9 mouse cellular contexts compared by ENCODE assay signal in the genomic region with DNA sequence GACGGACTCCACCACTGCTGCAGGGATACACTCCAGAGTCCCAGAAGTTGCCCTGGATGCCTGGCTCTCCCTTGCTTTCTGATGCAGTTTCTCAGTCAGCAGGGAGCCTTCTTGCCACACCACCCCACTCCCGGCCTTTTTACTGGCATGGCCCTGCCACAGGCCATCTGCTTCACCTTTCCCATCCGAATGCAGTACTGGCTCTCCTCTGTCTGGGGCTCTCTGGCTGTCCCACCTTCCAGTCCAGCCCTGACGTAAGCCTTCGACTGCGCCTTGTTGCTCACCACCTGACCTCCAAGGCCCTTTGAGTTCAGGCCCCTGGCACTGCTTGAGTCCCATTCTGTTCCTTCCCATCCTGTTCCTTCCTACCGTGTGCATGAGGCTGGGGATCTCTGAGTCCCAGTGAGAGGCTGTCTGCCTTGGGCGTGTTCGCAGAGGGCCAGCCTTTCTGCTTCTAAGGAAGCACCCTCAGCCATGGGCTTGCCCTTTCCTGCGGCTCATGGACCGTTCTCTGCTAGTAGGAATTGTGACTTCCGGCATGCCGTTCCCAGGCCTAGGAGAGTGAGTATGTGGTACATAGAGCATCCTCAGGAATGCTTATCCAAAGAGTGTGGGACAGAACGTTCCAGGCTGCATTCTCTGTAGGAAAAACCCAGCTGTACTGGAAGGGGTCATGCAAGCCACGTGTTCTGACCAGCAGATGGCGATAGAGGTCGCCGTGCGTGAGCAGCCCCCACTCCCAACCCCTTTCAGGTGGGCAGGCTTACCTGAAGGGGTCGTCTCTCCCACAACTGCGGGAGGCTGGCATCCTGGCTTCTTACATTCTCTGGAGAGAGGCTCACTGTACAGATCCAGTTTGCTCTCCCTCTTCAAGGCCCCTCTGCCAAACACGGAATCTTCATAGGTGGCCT. TPM values are rescaled to one million over a fixed set of nuclear protein-coding genes. Genes with fewer than 3 reads are reported as not detected.
A peak's percentile ranks its signal among the peaks of the same experiment; 100 is the strongest.
DNase-seq lines count a peak whose midpoint lies in the region; ATAC-seq and TF ChIP-seq lines count a peak whose summit lies in the region.
"Had no signal": no experiment of that assay in that cellular context is flagged by ENCODE, and none has a peak within 500 bp of the region (broad histone marks: within the 10 kb centered on the region; RNA-seq: fewer than 3 reads in every experiment).

No protein-coding gene starts in this region.

- peak overlapping the region; percentile 46; the same call in 1 of the 2 replicates for H3K27ac ChIP-seq in hindbrain, embryonic 10.5 days
- no peak overlapping the region for H3K27ac ChIP-seq in hindbrain, embryonic 13.5 days
- H3K27ac ChIP-seq in CH12.LX (ENCODE audit: insufficient read depth, low read depth): no peak overlapping the region
- H3K27ac ChIP-seq in bone marrow, adult 2 months (ENCODE audit: control insufficient read depth, insufficient read depth, low read depth, low read length, poor library complexity): no peak overlapping the region
- H3K27ac ChIP-seq in embryonic facial prominence, embryonic 13.5 days: no peak overlapping the region
- H3K27ac ChIP-seq in liver, postnatal 0 days (ENCODE audit: low read depth): no peak overlapping the region
- H3K27ac ChIP-seq in small intestine, adult 2 months (ENCODE audit: insufficient read depth, low read depth, low read length): no peak overlapping the region
- H3K27ac ChIP-seq: embryonic facial prominence, embryonic 15.5 days had no signal

- in situ Hi-C loops in CH12.LX (cut with MboI; ENCODE audit: low pct_ligation_motif_present, low pct_unique_long_range_greater_than_20kb, low sequenced_read_pairs): no loop called here

- peak; percentile 80 to 88 for TF ChIP-seq CTCF in CH12.LX (conservative IDR thresholded peaks at IDR 0.05 in 1 of 2, IDR thresholded peaks at IDR 0.05 in 1 of 2; ENCODE audit: low read depth in 2 of 2, low read length in 2 of 2)
- TF ChIP-seq CTCF in bone marrow, adult 2 months (IDR thresholded peaks at IDR 0.05; ENCODE audit: control insufficient read depth, insufficient read depth, low read length): peak; percentile 77
- TF ChIP-seq CTCF in liver, postnatal 0 days (IDR thresholded peaks at IDR 0.05; ENCODE audit: low read depth): peak; percentile 82
- peak; percentile 71; the same call in 1 of the 2 replicates for TF ChIP-seq CTCF in small intestine, adult 2 months (IDR thresholded peaks at IDR 0.05; ENCODE audit: extremely low read depth, insufficient read length, insufficient replicate concordance, low read depth, low read length)

- H3K9ac ChIP-seq in hindbrain, embryonic 13.5 days: no peak overlapping the region
- no peak overlapping the region for H3K9ac ChIP-seq in CH12.LX (ENCODE audit: insufficient read depth, low read depth)
- H3K9ac ChIP-seq in embryonic facial prominence, embryonic 13.5 days: no peak overlapping the region
- H3K9ac ChIP-seq in liver, postnatal 0 days (replicated peaks): no peak overlapping the region
- H3K9ac ChIP-seq: embryonic facial prominence, embryonic 15.5 days had no signal

- no peaks in the 10 kb centered on the region for H3K9me3 ChIP-seq in hindbrain, embryonic 10.5 days
- H3K9me3 ChIP-seq in hindbrain, embryonic 13.5 days: no peaks in the 10 kb centered on the region
- no peaks in the 10 kb centered on the region for H3K9me3 ChIP-seq in CH12.LX (replicated peaks; ENCODE audit: low read length)
- H3K9me3 ChIP-seq in embryonic facial prominence, embryonic 13.5 days: no peaks in the 10 kb centered on the region
- no peaks in the 10 kb centered on the region for H3K9me3 ChIP-seq in liver, postnatal 0 days (ENCODE audit: low read length)
- H3K9me3 ChIP-seq: embryonic facial prominence, embryonic 15.5 days had no signal

- TF ChIP-seq POLR2A in CH12.LX (IDR thresholded peaks at IDR 0.05; ENCODE audit: low read depth, low read length): no peak
- no peak for TF ChIP-seq POLR2A in bone marrow, adult 2 months (IDR thresholded peaks at IDR 0.05; ENCODE audit: borderline replicate concordance, control insufficient read depth, low read depth, low read length)
- TF ChIP-seq POLR2A in small intestine, adult 2 months (IDR thresholded peaks at IDR 0.05; ENCODE audit: low read depth, low read length): no peak

- 33% methylated on average over 22 of the region's 22 CpGs for WGBS in hindbrain, embryonic 10.5 days
- WGBS in hindbrain, embryonic 13.5 days: 34% methylated on average over 22 of the region's 22 CpGs
- WGBS in bone marrow, adult 2 months: 45% methylated on average over 22 of the region's 22 CpGs
- 32% methylated on average over 22 of the region's 22 CpGs for WGBS in embryonic facial prominence, embryonic 13.5 days
- WGBS in liver, postnatal 0 days (ENCODE audit: insufficient replicate concordance): 39% methylated on average over 22 of the region's 22 CpGs
- WGBS in small intestine, adult 2 months: 41% methylated on average over 22 of the region's 22 CpGs

- no peaks in the 10 kb centered on the region for H3K79me2 ChIP-seq in CH12.LX (replicated peaks; ENCODE audit: control insufficient read depth, extremely low read depth, insufficient read depth, poor library complexity, severe bottlenecking)

- TF ChIP-seq RAD21 in CH12.LX (IDR thresholded peaks at IDR 0.05; ENCODE audit: low read depth, low read length): peak; percentile 55

- peaks cover 78% of the 10 kb centered on the region for H3K4me1 ChIP-seq in hindbrain, embryonic 10.5 days (replicated peaks)
- H3K4me1 ChIP-seq in hindbrain, embryonic 13.5 days (replicated peaks): peaks cover 50% of the 10 kb centered on the region
- peaks cover 19 to 39% of the 10 kb centered on the region in 2 experiments for H3K4me1 ChIP-seq in CH12.LX (ENCODE audit: control insufficient read depth in 1 of 2, insufficient read depth in 2 of 2)
- H3K4me1 ChIP-seq in bone marrow, adult 2 months (ENCODE audit: control insufficient read depth, insufficient read depth, low read length): no peaks in the 10 kb centered on the region
- H3K4me1 ChIP-seq in embryonic facial prominence, embryonic 13.5 days: peaks cover 28% of the 10 kb centered on the region
- peaks cover 7% of the 10 kb centered on the region for H3K4me1 ChIP-seq in liver, postnatal 0 days (ENCODE audit: insufficient read depth)
- peaks cover 3% of the 10 kb centered on the region; the same call in 1 of the 2 replicates for H3K4me1 ChIP-seq in small intestine, adult 2 months (ENCODE audit: control insufficient read depth, insufficient read depth, insufficient read length, low read length)

- DNase-seq in hindbrain, embryonic 10.5 days (ENCODE audit: low spot score): peak; percentile 62
- DNase-seq in CH12.LX (ENCODE audit: extremely low read depth): no peak
- peak; percentile 55 for DNase-seq in liver, postnatal 0 days
- DNase-seq in ovary, postnatal 36 days (ENCODE audit: low spot score): no peak

- H3K27me3 ChIP-seq in hindbrain, embryonic 10.5 days (ENCODE audit: insufficient read depth, poor library complexity, severe bottlenecking): peaks cover 61% of the 10 kb centered on the region
- H3K27me3 ChIP-seq in hindbrain, embryonic 13.5 days: peaks cover 51% of the 10 kb centered on the region
- H3K27me3 ChIP-seq in CH12.LX (replicated peaks): peaks cover 97% of the 10 kb centered on the region
- peaks cover 52% of the 10 kb centered on the region for H3K27me3 ChIP-seq in embryonic facial prominence, embryonic 13.5 days
- peaks cover 21% of the 10 kb centered on the region for H3K27me3 ChIP-seq in liver, postnatal 0 days (ENCODE audit: insufficient read depth, low read length)
- H3K27me3 ChIP-seq in small intestine, adult 2 months (ENCODE audit: control insufficient read depth, insufficient read depth, low read length): peaks cover 14% of the 10 kb centered on the region

- H3K4me2 ChIP-seq in hindbrain, embryonic 13.5 days: no peak overlapping the region
- no peak overlapping the region for H3K4me2 ChIP-seq in CH12.LX (ENCODE audit: insufficient read depth, low read depth, poor library complexity, severe bottlenecking)
- 0 out of 2 replicates have a peak overlapping the region, but pooled peaks have one; percentile 22 for H3K4me2 ChIP-seq in embryonic facial prominence, embryonic 13.5 days
- H3K4me2 ChIP-seq in liver, postnatal 0 days (ENCODE audit: low read depth, low read length): no peak overlapping the region
- H3K4me2 ChIP-seq: embryonic facial prominence, embryonic 15.5 days had no signal

- no peak overlapping the region for H3K4me3 ChIP-seq in hindbrain, embryonic 10.5 days
- no peak overlapping the region for H3K4me3 ChIP-seq in hindbrain, embryonic 13.5 days
- H3K4me3 ChIP-seq in CH12.LX (replicated peaks in 1 of 3; ENCODE audit: low read depth in 2 of 3, low read length in 2 of 3, poor library complexity in 1 of 3): no peak overlapping the region
- H3K4me3 ChIP-seq in bone marrow, adult 2 months (replicated peaks; ENCODE audit: control insufficient read depth, low read depth, low read length): no peak overlapping the region
- no peak overlapping the region for H3K4me3 ChIP-seq in embryonic facial prominence, embryonic 13.5 days
- H3K4me3 ChIP-seq in liver, postnatal 0 days (ENCODE audit: low read depth, low read length): no peak overlapping the region
- no peak overlapping the region for H3K4me3 ChIP-seq in small intestine, adult 2 months (ENCODE audit: low read depth, low read length)
- H3K4me3 ChIP-seq: embryonic facial prominence, embryonic 15.5 days had no signal

- no peak for ATAC-seq in hindbrain, embryonic 13.5 days (ENCODE audit: low FRiP score)
- ATAC-seq in embryonic facial prominence, embryonic 13.5 days (ENCODE audit: insufficient number of reproducible peaks, insufficient read depth, low FRiP score, low TSS enrichment, low read depth): no peak; the same call in 1 of the 2 replicates
- ATAC-seq in liver, postnatal 0 days: 0 out of 2 replicates have a peak, but pooled peaks have one; percentile 15

- no peak for TF ChIP-seq EP300 in CH12.LX (IDR thresholded peaks at IDR 0.05; ENCODE audit: low read length)
- no peak for TF ChIP-seq EP300 in liver, postnatal 0 days (IDR thresholded peaks at IDR 0.05; ENCODE audit: low read depth)

- dilution Hi-C loops in CH12.LX (cut with MboI; ENCODE audit: extremely low pct_ligation_motif_present, extremely low pct_unique_long_range_greater_than_20kb, low sequenced_read_pairs): no loop called here

- H3K36me3 ChIP-seq in hindbrain, embryonic 10.5 days: no peaks in the 10 kb centered on the region
- no peaks in the 10 kb centered on the region for H3K36me3 ChIP-seq in hindbrain, embryonic 13.5 days
- H3K36me3 ChIP-seq in CH12.LX (replicated peaks in 1 of 2; ENCODE audit: control insufficient read depth in 1 of 2, insufficient read depth in 1 of 2, low read length in 1 of 2): no peaks in the 10 kb centered on the region
- no peaks in the 10 kb centered on the region for H3K36me3 ChIP-seq in embryonic facial prominence, embryonic 13.5 days
- no peaks in the 10 kb centered on the region for H3K36me3 ChIP-seq in liver, postnatal 0 days (replicated peaks; ENCODE audit: insufficient read depth, low read length)
- no peaks in the 10 kb centered on the region for H3K36me3 ChIP-seq in small intestine, adult 2 months (ENCODE audit: control insufficient read depth, insufficient read depth, low read length)
- H3K36me3 ChIP-seq: embryonic facial prominence, embryonic 15.5 days had no signal

RNA-seq across cellular contexts. Expression of gene Syt2, which starts 58.2 kb away (rescaled TPM):
- polyA plus RNA-seq in hindbrain, embryonic 10.5 days (2016; fragmentation: Nextera tagmentation; extraction: Ambion mirVana): 4.8 and 4.9 TPM in 2 replicates
- 3.8 and 8.2 TPM in 2 replicates for polyA plus RNA-seq in hindbrain, embryonic 13.5 days (2015; fragmentation: Nextera tagmentation; extraction: Ambion mirVana)
- not detected in 2 replicates for total RNA-seq in CH12.LX (2012; rRNA removed)
- not detected in 2 replicates for total RNA-seq in CH12.LX (2014; rRNA removed)
- not detected in 2 replicates for polyA plus RNA-seq in CH12.LX (2012; ENCODE audit: insufficient read length, low read depth)
- polyA plus RNA-seq in bone marrow, adult 2 months (2011; ENCODE audit: insufficient read depth, insufficient read length, low replicate concordance, missing spikeins): not detected in 2 replicates
- 0.41 and 0.46 TPM in 2 replicates for polyA plus RNA-seq in embryonic facial prominence, embryonic 13.5 days (2015; fragmentation: Nextera tagmentation; extraction: Ambion mirVana)
- not detected in 2 replicates for polyA plus RNA-seq in liver, postnatal 0 days (2015; fragmentation: Nextera tagmentation; extraction: Ambion mirVana)
- polyA plus RNA-seq in small intestine, adult 2 months (2012; rRNA removed): 1.2 and 3.0 TPM in 2 replicates

Comparison
In these comparisons a context has a peak if more than half of its experiments do, and no peak if none do; other contexts are left out.
1. DNase-seq: peak in hindbrain, embryonic 10.5 days (single experiment) and liver, postnatal 0 days (single experiment); none in CH12.LX (single experiment) and ovary, postnatal 36 days (single experiment).
2. Peak in every context shown above with its lines, with median percentiles within 50 percentile points of each other: CTCF ChIP-seq.